Mouse (Mus musculus): ENCODE results near the gene Esyt3. TPM values are rescaled to one million over a fixed set of nuclear protein-coding genes. Genes with fewer than 3 reads are reported as not detected.

Gene Esyt3
- polyA plus RNA-seq, 1 experiment from 2014 or later = 0.37 TPM

DNA sequence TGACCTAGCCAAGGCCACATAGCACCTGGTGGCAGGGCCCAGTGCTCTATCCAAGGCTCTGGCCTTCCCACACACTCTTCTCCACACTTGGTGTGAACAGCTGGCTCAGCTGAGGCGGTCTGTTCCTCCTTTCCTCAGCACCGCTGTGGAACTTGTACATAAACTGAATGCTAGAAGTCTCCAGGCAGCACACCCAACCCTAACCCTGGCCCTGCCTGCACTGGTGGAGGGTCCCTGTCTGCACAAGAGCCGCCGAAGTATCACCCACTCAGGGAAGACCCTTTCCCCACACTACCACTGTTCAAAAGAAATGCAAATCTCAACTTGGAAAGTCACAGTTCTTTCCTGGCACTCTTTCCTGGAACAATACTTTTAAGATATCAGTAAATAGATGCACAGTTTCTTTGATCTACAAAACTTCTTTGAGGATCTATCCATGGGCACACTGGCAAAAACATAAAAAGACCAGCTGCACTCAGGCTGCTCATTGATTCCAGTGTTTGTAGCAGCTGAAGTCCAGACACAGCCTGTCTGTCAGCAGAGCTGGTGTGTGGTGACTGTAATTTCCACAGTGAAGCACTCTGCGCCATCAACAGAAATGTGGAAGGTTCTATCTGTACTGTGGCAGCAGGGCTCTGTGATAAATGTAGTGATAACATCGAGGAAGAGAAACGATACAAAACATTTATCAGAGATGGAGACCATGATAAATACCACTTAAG, 33.0 kb downstream of the Esyt3 start:
- H3K27me3 ChIP-seq (replicated peaks; ENCODE audit: control insufficient read depth, insufficient read depth, low read length) = no peaks in the 10 kb centered on the region
- H3K27ac ChIP-seq (ENCODE audit: low read depth, low read length) = no peak overlapping the region
- no peak overlapping the region for H3K4me2 ChIP-seq (replicated peaks; ENCODE audit: low read depth)
- no peak for ATAC-seq
- no peak overlapping the region for H3K9ac ChIP-seq (ENCODE audit: low read depth, low read length)
- no peaks in the 10 kb centered on the region for H3K9me3 ChIP-seq (ENCODE audit: control insufficient read depth)
- no peaks in the 10 kb centered on the region; the same call in 1 of the 2 replicates for H3K4me1 ChIP-seq (replicated peaks; ENCODE audit: control insufficient read depth, insufficient read depth, low read length)
- 73% methylated on average over 7 of the region's 7 CpGs for WGBS
- TF ChIP-seq CTCF (IDR thresholded peaks at IDR 0.05; ENCODE audit: low read depth) = no peak
- no peaks in the 10 kb centered on the region for H3K36me3 ChIP-seq (ENCODE audit: control insufficient read depth, insufficient read depth)
- no peak overlapping the region for H3K4me3 ChIP-seq (ENCODE audit: low read depth, low read length)

DNA sequence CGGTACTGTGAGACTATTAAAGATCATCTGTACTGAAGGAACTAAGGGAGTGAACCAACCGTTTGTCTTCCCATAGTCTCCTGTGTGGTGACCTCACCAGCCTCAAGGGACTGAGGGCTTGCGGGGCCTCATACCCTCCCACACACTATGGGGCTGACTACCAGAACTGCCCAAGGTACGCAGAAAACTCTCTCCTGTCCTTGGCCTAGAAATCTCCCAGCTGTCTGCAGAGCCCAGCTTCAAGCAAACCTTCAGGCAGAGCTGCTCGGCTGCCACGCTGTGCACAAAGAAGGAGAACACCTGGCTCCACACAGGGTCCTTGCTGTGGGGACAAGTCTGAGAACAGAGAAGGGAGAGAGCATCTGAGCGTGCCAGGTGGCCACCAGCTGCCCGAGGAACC, 38.4 kb downstream of the Esyt3 start:
- no peaks in the 10 kb centered on the region for H3K4me1 ChIP-seq (replicated peaks; ENCODE audit: control insufficient read depth, insufficient read depth, low read length)
- H3K9ac ChIP-seq (ENCODE audit: low read depth, low read length) = no peak overlapping the region
- no peak overlapping the region for H3K27ac ChIP-seq (ENCODE audit: low read depth, low read length)
- no peak for ATAC-seq
- no peaks in the 10 kb centered on the region for H3K36me3 ChIP-seq (ENCODE audit: control insufficient read depth, insufficient read depth)
- no peaks in the 10 kb centered on the region for H3K9me3 ChIP-seq (ENCODE audit: control insufficient read depth)
- WGBS = 68% methylated on average over 8 of the region's 8 CpGs
- H3K4me3 ChIP-seq (ENCODE audit: low read depth, low read length) = no peak overlapping the region
- H3K4me2 ChIP-seq (replicated peaks; ENCODE audit: low read depth) = no peak overlapping the region
- H3K27me3 ChIP-seq (replicated peaks; ENCODE audit: control insufficient read depth, insufficient read depth, low read length) = no peaks in the 10 kb centered on the region
- TF ChIP-seq CTCF (IDR thresholded peaks at IDR 0.05; ENCODE audit: low read depth) = no peak

DNA sequence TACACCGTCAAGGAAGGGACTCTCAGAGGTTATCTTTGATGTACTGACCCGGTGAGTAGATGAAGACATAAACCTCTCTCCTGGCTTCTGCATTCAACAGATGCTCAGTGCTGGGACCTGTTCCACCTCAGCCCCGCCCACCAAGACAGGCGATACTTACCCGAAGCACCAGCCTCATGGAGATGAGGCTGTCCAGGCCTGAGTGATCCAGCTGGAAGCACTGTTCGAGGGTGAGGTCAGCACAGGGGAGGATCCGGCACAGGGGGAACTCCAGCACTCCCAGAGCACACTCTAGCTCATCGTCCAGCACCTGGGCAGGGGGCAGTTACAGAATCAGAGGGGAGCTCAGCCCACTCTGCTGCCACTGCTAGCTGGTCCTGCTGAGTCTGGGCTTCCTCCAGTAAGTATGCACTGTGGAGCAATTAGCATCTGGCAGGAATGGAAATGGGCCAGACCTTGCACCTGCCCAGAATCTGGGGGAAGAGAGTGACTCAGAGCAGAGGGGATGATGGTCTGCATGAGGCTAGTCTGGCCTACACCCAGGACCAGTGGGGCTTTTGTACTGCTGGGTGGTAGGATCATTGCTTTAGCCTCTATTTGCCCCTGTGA, 38.9 kb downstream of the Esyt3 start:
- no peak overlapping the region for H3K27ac ChIP-seq (ENCODE audit: low read depth, low read length)
- no peaks in the 10 kb centered on the region for H3K27me3 ChIP-seq (replicated peaks; ENCODE audit: control insufficient read depth, insufficient read depth, low read length)
- TF ChIP-seq CTCF (IDR thresholded peaks at IDR 0.05; ENCODE audit: low read depth) = no peak
- no peak for ATAC-seq
- no peaks in the 10 kb centered on the region for H3K4me1 ChIP-seq (replicated peaks; ENCODE audit: control insufficient read depth, insufficient read depth, low read length)
- no peaks in the 10 kb centered on the region for H3K36me3 ChIP-seq (ENCODE audit: control insufficient read depth, insufficient read depth)
- H3K9me3 ChIP-seq (ENCODE audit: control insufficient read depth) = no peaks in the 10 kb centered on the region
- 41% methylated on average over 8 of the region's 8 CpGs for WGBS
- no peak overlapping the region for H3K4me2 ChIP-seq (replicated peaks; ENCODE audit: low read depth)
- H3K4me3 ChIP-seq (ENCODE audit: low read depth, low read length) = no peak overlapping the region
- H3K9ac ChIP-seq (ENCODE audit: low read depth, low read length) = no peak overlapping the region

GRCm38 (mm10) chr9:99306226-99306625, 52.1 kb downstream of the Esyt3 start:
- ATAC-seq = no peak
- TF ChIP-seq CTCF (IDR thresholded peaks at IDR 0.05; ENCODE audit: low read depth) = no peak
- no peaks in the 10 kb centered on the region for H3K27me3 ChIP-seq (replicated peaks; ENCODE audit: control insufficient read depth, insufficient read depth, low read length)
- H3K9me3 ChIP-seq (ENCODE audit: control insufficient read depth) = no peaks in the 10 kb centered on the region
- H3K4me3 ChIP-seq (ENCODE audit: low read depth, low read length) = no peak overlapping the region
- H3K36me3 ChIP-seq (ENCODE audit: control insufficient read depth, insufficient read depth) = peaks cover 38% of the 10 kb centered on the region
- no peak overlapping the region for H3K4me2 ChIP-seq (replicated peaks; ENCODE audit: low read depth)
- WGBS = 88% methylated on average over 6 of the region's 6 CpGs
- H3K9ac ChIP-seq (ENCODE audit: low read depth, low read length) = no peak overlapping the region
- H3K4me1 ChIP-seq (replicated peaks; ENCODE audit: control insufficient read depth, insufficient read depth, low read length) = no peaks in the 10 kb centered on the region
- no peak overlapping the region for H3K27ac ChIP-seq (ENCODE audit: low read depth, low read length)

- Histone ChIP-seq H3K27ac (ENCODE audit: low read depth, low read length) (no peak overlapping the region), H3K4me2 (replicated peaks; ENCODE audit: low read depth) (no peak overlapping the region), H3K36me3 (ENCODE audit: control insufficient read depth, insufficient read depth) (peaks cover 32% of the 10 kb centered on the region), H3K4me3 (ENCODE audit: low read depth, low read length) (no peak overlapping the region), H3K9me3 (ENCODE audit: control insufficient read depth) (no peaks in the 10 kb centered on the region), H3K9ac (ENCODE audit: low read depth, low read length) (no peak overlapping the region), H3K27me3 (replicated peaks; ENCODE audit: control insufficient read depth, insufficient read depth, low read length) (no peaks in the 10 kb centered on the region), H3K4me1 (replicated peaks; ENCODE audit: control insufficient read depth, insufficient read depth, low read length) (no peaks in the 10 kb centered on the region)
- no peak for ATAC-seq
- 90% methylated on average over 5 of the region's 5 CpGs for WGBS
- no peak for TF ChIP-seq CTCF (IDR thresholded peaks at IDR 0.05; ENCODE audit: low read depth)
Observed at GRCm38 (mm10) chr9:99304296-99304695, 54.1 kb downstream of the Esyt3 start.

Other genes with a start within 250 kb of the Esyt3 start
- gene Pik3cb, start 217.9 kb downstream of the Esyt3 start, polyA plus RNA-seq (2015; fragmentation: Nextera tagmentation; extraction: Ambion mirVana) = 1.2 and 1.6 TPM in 2 replicates
- not detected in 2 replicates for gene Faiml, start 121.3 kb downstream of the Esyt3 start, polyA plus RNA-seq (2015; fragmentation: Nextera tagmentation; extraction: Ambion mirVana)
- 9.3 and 11.2 TPM in 2 replicates for gene Cep70, start 115.2 kb downstream of the Esyt3 start, polyA plus RNA-seq (2015; fragmentation: Nextera tagmentation; extraction: Ambion mirVana)
- gene Mras, start 78.8 kb upstream of the Esyt3 start, polyA plus RNA-seq (2015; fragmentation: Nextera tagmentation; extraction: Ambion mirVana) = 7.6 and 9.5 TPM in 2 replicates
- gene Nme9, start 92.9 kb upstream of the Esyt3 start, polyA plus RNA-seq (2015; fragmentation: Nextera tagmentation; extraction: Ambion mirVana) = 0.46 and 0.71 TPM in 2 replicates
- gene Armc8, start 210.3 kb upstream of the Esyt3 start, polyA plus RNA-seq (2015; fragmentation: Nextera tagmentation; extraction: Ambion mirVana) = 14.0 and 14.7 TPM in 2 replicates
- gene Dbr1, start 217.2 kb upstream of the Esyt3 start, polyA plus RNA-seq (2015; fragmentation: Nextera tagmentation; extraction: Ambion mirVana) = 11.6 and 12.7 TPM in 2 replicates